Mouse (Mus musculus): ENCODE results near the gene Nat10. TPM values are rescaled to one million over a fixed set of nuclear protein-coding genes. Genes with fewer than 3 reads are reported as not detected.

Nat10 gene
- total RNA-seq (2023): 82.1 TPM

DNA sequence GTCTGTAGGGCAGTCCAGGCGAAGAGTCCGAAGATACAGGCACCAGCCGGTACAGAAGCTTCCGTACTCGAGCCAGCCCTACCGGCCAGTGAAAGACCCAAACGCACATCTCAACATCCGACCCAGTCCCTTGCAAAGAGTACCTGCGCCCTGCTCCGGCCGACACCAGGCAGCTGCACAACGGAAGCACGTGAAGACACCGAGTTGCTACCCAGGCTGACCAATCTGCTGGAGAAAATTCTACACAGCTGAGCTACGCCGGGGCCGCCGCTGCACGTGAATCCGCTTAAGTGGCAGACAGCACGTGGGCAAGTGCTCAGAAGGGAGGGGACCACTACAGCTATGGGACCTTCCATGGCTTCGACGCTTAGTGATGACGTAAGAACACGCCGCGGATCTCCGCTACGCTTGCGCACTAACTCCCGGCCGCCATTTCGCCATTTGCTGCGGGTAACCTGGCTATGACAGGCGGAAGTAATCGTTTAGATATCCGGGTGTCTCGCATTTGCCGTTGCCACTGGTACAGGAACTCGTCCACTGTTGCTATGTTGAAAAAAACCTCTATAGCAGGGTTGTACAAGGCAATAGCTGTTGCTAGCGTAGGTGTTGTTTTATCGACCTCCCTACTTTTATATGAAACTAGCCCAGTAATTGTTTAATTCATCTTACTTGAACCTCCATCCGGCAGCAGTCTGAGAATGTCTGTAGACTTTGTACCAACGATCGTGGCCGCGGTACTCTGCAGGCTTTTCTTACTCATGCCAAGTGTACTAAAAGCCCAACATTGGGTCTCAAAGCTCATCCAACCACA lies at the start of gene Nat10:
Gene Nat10, minus strand, starts transcription at position 365 of the 811 bp plus-strand sequence.

DNA sequence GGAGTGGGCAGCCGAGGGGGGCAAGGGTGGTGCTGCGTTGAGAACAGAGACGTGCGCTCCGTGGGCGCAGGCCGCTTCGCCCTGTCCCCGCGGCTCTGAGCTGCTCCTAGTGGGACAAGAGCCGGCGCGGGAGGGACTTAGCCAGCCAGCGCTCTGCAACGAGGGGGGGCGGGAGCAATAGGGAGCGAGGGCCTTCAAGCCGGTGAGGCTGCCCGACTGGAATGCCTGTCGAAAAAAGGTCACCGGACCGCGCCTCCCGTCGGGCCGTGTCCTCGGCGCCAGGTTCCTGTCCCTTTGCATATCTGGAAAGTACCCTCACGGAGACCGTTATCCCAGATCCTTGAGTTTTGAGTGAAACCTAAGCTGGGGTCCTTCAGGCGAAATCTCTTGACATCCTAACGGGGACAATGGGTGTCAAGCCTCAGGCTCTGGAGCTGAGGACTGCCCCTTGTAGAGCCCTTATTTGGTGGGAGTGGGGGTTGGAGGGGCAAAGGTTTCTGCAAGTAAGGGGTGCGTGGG lies 36.5 kb upstream of the Nat10 start, which contains the start of gene Caprin1:
Gene Caprin1, minus strand, starts transcription at position 159 of the 519 bp plus-strand sequence.

Other genes with a start within 250 kb of the Nat10 start
- 83.2 TPM for gene Abtb2, start 195.0 kb downstream of the Nat10 start, total RNA-seq (2023)
- gene Caprin1, start 36.4 kb upstream of the Nat10 start, total RNA-seq (2023): 261 TPM
- 12.5 TPM for gene Lmo2, start 196.7 kb upstream of the Nat10 start, total RNA-seq (2023)

All from CD8-positive naive resting alpha-beta T cell, adult 57 days (primary cell).